Mouse (Mus musculus) hindbrain, embryonic 14.5 days (tissue): ENCODE results near the gene Chd6. TPM values are rescaled to one million over a fixed set of nuclear protein-coding genes. Genes with fewer than 3 reads are reported as not detected.

Experiments used
- ATAC-seq: fragments of 200-750 bp; cut with Nextera tagmentation; 2 replicates; pipeline ENCODE4 v1.8.0; 2017; ENCODE audit warnings: moderate number of reproducible peaks, mild to moderate bottlenecking, moderate TSS enrichment, moderate library complexity; ENCODE audit not compliant: low FRiP score
- DNase-seq: peaks from one replicate; pipeline ENCODE4 v3.0.0-alpha.2; 2015; ENCODE audit warnings: low spot score
- H3K27ac ChIP-seq: fragments of 300-500 bp; sonication (generic); 2 replicates; pipeline ENCODE4 v1.5.1; 2014; ENCODE audit warnings: mild to moderate bottlenecking, moderate library complexity
- H3K27me3 ChIP-seq: fragments of 300-500 bp; sonication (generic); 2 replicates; pipeline ENCODE4 v1.6.1; 2014; ENCODE audit warnings: mild to moderate bottlenecking, low read length, mixed read lengths; ENCODE audit not compliant: control insufficient read depth, insufficient read depth
- H3K36me3 ChIP-seq: fragments of 300-500 bp; sonication (generic); replicated peaks from 2 replicates; pipeline ENCODE4 v1.6.1; 2014; ENCODE audit not compliant: control insufficient read depth, insufficient read depth
- H3K4me1 ChIP-seq: fragments of 300-500 bp; sonication (generic); replicated peaks from 2 replicates; pipeline ENCODE4 v1.6.1; 2014; ENCODE audit warnings: antibody characterized with exemption, low read length, mixed read lengths; ENCODE audit not compliant: control insufficient read depth, insufficient read depth
- H3K4me2 ChIP-seq: fragments of 300-500 bp; sonication (generic); replicated peaks from 2 replicates; pipeline ENCODE4 v1.6.1; 2014; ENCODE audit warnings: mild to moderate bottlenecking, moderate library complexity
- H3K4me3 ChIP-seq: fragments of 300-500 bp; sonication (generic); replicated peaks from 2 replicates; pipeline ENCODE4 v1.5.1; 2014; ENCODE audit warnings: mild to moderate bottlenecking, low read length
- H3K9ac ChIP-seq: fragments of 300-500 bp; sonication (generic); 2 replicates; pipeline ENCODE4 v1.6.1; 2014
- H3K9me3 ChIP-seq: fragments of 300-500 bp; sonication (generic); 2 replicates; pipeline ENCODE4 v1.6.1; 2016; ENCODE audit warnings: low read length; ENCODE audit not compliant: control insufficient read depth
- WGBS: fragments of 180-500 bp; shearing (Covaris S2); extraction: QIAGEN DNeasy Blood & Tissue Kit; methylation state at CpG from one replicate; pipeline ENCODE4 v1.1.7; 2014; 5-methylcytosine and 5-hydroxymethylcytosine counted together
- polyA plus RNA-seq: library from polyadenylated mRNA; unstranded; fragments of >200 nt; fragmentation: Nextera tagmentation; extraction: Ambion mirVana; gene quantifications from 2 replicates; pipeline ENCODE4 v1.2.1, GENCODE M21; 2014

Gene Chd6
- polyA plus RNA-seq, 1 experiment from 2014 or later: 31.5 TPM

GRCm38 (mm10) chr2:160932981-160933380 is 175.9 kb downstream of the Chd6 start:
- WGBS: 83% methylated on average over 3 of the region's 3 CpGs
- no peak for ATAC-seq

GRCm38 (mm10) chr2:160932325-160932724 is 176.6 kb downstream of the Chd6 start:
- Histone ChIP-seq H3K9ac (no peak overlapping the region), H3K4me2 (no peak overlapping the region), H3K27ac (no peak overlapping the region), H3K4me3 (no peak overlapping the region), H3K36me3 (no peaks in the 10 kb centered on the region), H3K27me3 (no peaks in the 10 kb centered on the region), H3K4me1 (no peaks in the 10 kb centered on the region), H3K9me3 (no peaks in the 10 kb centered on the region)
- DNase-seq: no peak
- no peak for ATAC-seq
- WGBS: 76% methylated on average over 8 of the region's 8 CpGs

More at GRCm38 (mm10) chr2:160932981-160933380, 175.9 kb downstream of the Chd6 start:
- no peaks in the 10 kb centered on the region for H3K9me3 ChIP-seq
- H3K4me2 ChIP-seq: no peak overlapping the region
- H3K4me1 ChIP-seq: no peaks in the 10 kb centered on the region
- no peak for DNase-seq
- no peaks in the 10 kb centered on the region for H3K27me3 ChIP-seq
- H3K4me3 ChIP-seq: no peak overlapping the region
- no peaks in the 10 kb centered on the region for H3K36me3 ChIP-seq
- H3K27ac ChIP-seq: no peak overlapping the region
- H3K9ac ChIP-seq: no peak overlapping the region

GRCm38 (mm10) chr2:160931378-160931777 is 177.5 kb downstream of the Chd6 start:
- ATAC-seq: no peak
- H3K4me1 ChIP-seq: no peaks in the 10 kb centered on the region
- 94% methylated on average over 5 of the region's 5 CpGs for WGBS

GRCm38 (mm10) chr2:160925203-160925602 is 183.7 kb downstream of the Chd6 start:
- Histone ChIP-seq H3K27ac (no peak overlapping the region), H3K27me3 (no peaks in the 10 kb centered on the region), H3K9ac (no peak overlapping the region), H3K4me3 (no peak overlapping the region), H3K36me3 (no peaks in the 10 kb centered on the region), H3K9me3 (no peaks in the 10 kb centered on the region), H3K4me2 (no peak overlapping the region), H3K4me1 (no peaks in the 10 kb centered on the region)
- DNase-seq (no peak), ATAC-seq (no peak; the same call in 1 of the 2 replicates)
- WGBS: 70% methylated on average over 9 of the region's 9 CpGs

More at GRCm38 (mm10) chr2:160931378-160931777, 177.5 kb downstream of the Chd6 start:
- no peaks in the 10 kb centered on the region for H3K36me3 ChIP-seq
- H3K9ac ChIP-seq: no peak overlapping the region
- H3K4me2 ChIP-seq: no peak overlapping the region
- no peaks in the 10 kb centered on the region for H3K27me3 ChIP-seq
- no peaks in the 10 kb centered on the region for H3K9me3 ChIP-seq
- H3K4me3 ChIP-seq: no peak overlapping the region
- no peak for DNase-seq
- H3K27ac ChIP-seq: no peak overlapping the region

- no peak overlapping the region for H3K27ac ChIP-seq
- no peaks in the 10 kb centered on the region for H3K9me3 ChIP-seq
- no peaks in the 10 kb centered on the region for H3K36me3 ChIP-seq
- 68% methylated on average over 6 of the region's 7 CpGs for WGBS
- H3K27me3 ChIP-seq: no peaks in the 10 kb centered on the region
- H3K4me2 ChIP-seq: no peak overlapping the region
- H3K9ac ChIP-seq: no peak overlapping the region
- no peak overlapping the region for H3K4me3 ChIP-seq
- DNase-seq: no peak
- ATAC-seq: no peak
- H3K4me1 ChIP-seq: no peaks in the 10 kb centered on the region
Measured at GRCm38 (mm10) chr2:160921285-160921684, 187.6 kb downstream of the Chd6 start.

GRCm38 (mm10) chr2:160918930-160919215 is 190.0 kb downstream of the Chd6 start:
- H3K4me1 ChIP-seq: 0 out of 2 replicates have a peak, but pooled peaks cover 2% of the 10 kb centered on the region
- H3K27ac ChIP-seq: no peak overlapping the region
- no peak overlapping the region for H3K4me2 ChIP-seq
- ATAC-seq (no peak), DNase-seq (no peak)
- H3K36me3 ChIP-seq: no peaks in the 10 kb centered on the region
- no peak overlapping the region for H3K4me3 ChIP-seq
- 76% methylated on average over 2 of the region's 2 CpGs for WGBS
- H3K27me3 ChIP-seq: peaks cover 8% of the 10 kb centered on the region; the same call in 1 of the 2 replicates
- H3K9ac ChIP-seq: no peak overlapping the region
- H3K9me3 ChIP-seq: no peaks in the 10 kb centered on the region

- DNase-seq (no peak), ATAC-seq (no peak)
- Histone ChIP-seq H3K27ac (no peak overlapping the region), H3K27me3 (peaks cover 11% of the 10 kb centered on the region), H3K9me3 (no peaks in the 10 kb centered on the region), H3K4me2 (no peak overlapping the region), H3K9ac (no peak overlapping the region), H3K4me1 (0 out of 2 replicates have a peak, but pooled peaks cover 2% of the 10 kb centered on the region), H3K4me3 (no peak overlapping the region), H3K36me3 (no peaks in the 10 kb centered on the region)
- 51% methylated on average over 8 of the region's 8 CpGs for WGBS
Measured at GRCm38 (mm10) chr2:160918154-160918929, 190.5 kb downstream of the Chd6 start.

GRCm38 (mm10) chr2:160917313-160917712 is 191.6 kb downstream of the Chd6 start:
- H3K4me3 ChIP-seq: no peak overlapping the region
- 95% methylated on average over 3 of the region's 3 CpGs for WGBS
- H3K27ac ChIP-seq: no peak overlapping the region
- H3K4me2 ChIP-seq: no peak overlapping the region
- ATAC-seq: no peak
- H3K9ac ChIP-seq: no peak overlapping the region
- DNase-seq: no peak
- peaks cover 22% of the 10 kb centered on the region for H3K27me3 ChIP-seq
- peaks cover 2% of the 10 kb centered on the region; the same call in 1 of the 2 replicates for H3K4me1 ChIP-seq
- no peaks in the 10 kb centered on the region for H3K36me3 ChIP-seq
- no peaks in the 10 kb centered on the region for H3K9me3 ChIP-seq

GRCm38 (mm10) chr2:160916714-160917113 is 192.2 kb downstream of the Chd6 start:
- no peak overlapping the region for H3K9ac ChIP-seq
- no peak overlapping the region for H3K4me2 ChIP-seq
- no peaks in the 10 kb centered on the region for H3K9me3 ChIP-seq
- H3K4me1 ChIP-seq: peaks cover 2% of the 10 kb centered on the region; the same call in 1 of the 2 replicates
- no peak for DNase-seq
- H3K4me3 ChIP-seq: no peak overlapping the region
- ATAC-seq: no peak
- H3K27ac ChIP-seq: no peak overlapping the region
- H3K36me3 ChIP-seq: no peaks in the 10 kb centered on the region
- peaks cover 27% of the 10 kb centered on the region for H3K27me3 ChIP-seq
- WGBS: 55% methylated on average over 8 of the region's 8 CpGs
